Mouse (Mus musculus) limb, embryonic 13.5 days (tissue): ENCODE measurements around the gene Ybx3. TPM values are rescaled to one million over a fixed set of nuclear protein-coding genes. Genes with fewer than 3 reads are reported as not detected.

ENCODE experiments used
- ATAC-seq: fragments of 200-750 bp; cut with Nextera tagmentation; 2 replicates; pipeline ENCODE4 v1.8.0; 2017; ENCODE audit warnings: low read depth, moderate number of reproducible peaks, moderate TSS enrichment; ENCODE audit not compliant: low FRiP score
- H3K27ac ChIP-seq: fragments of 300-500 bp; sonication (generic); 2 replicates; pipeline ENCODE4 v1.5.1; 2015; ENCODE audit warnings: inconsistent platforms, mild to moderate bottlenecking, moderate library complexity
- H3K27me3 ChIP-seq: fragments of 300-500 bp; sonication (generic); 2 replicates; pipeline ENCODE4 v1.6.1; 2015; ENCODE audit warnings: mild to moderate bottlenecking, inconsistent platforms
- H3K36me3 ChIP-seq: fragments of 300-500 bp; sonication (generic); 2 replicates; pipeline ENCODE4 v1.6.1; 2015; ENCODE audit warnings: inconsistent platforms, mild to moderate bottlenecking, moderate library complexity
- H3K4me1 ChIP-seq: fragments of 300-500 bp; sonication (generic); 2 replicates; pipeline ENCODE4 v1.6.1; 2015; ENCODE audit warnings: inconsistent platforms
- H3K4me2 ChIP-seq: fragments of 300-500 bp; sonication (generic); replicated peaks from 2 replicates; pipeline ENCODE4 v1.6.1; 2015; ENCODE audit warnings: inconsistent platforms, mild to moderate bottlenecking, moderate library complexity
- H3K4me3 ChIP-seq: fragments of 300-500 bp; sonication (generic); 2 replicates; pipeline ENCODE4 v1.5.1; 2015; ENCODE audit warnings: moderate library complexity, mild to moderate bottlenecking, inconsistent platforms
- H3K9ac ChIP-seq: fragments of 300-500 bp; sonication (generic); 2 replicates; pipeline ENCODE4 v1.6.1; 2015; ENCODE audit warnings: mild to moderate bottlenecking, inconsistent platforms
- H3K9me3 ChIP-seq: fragments of 300-500 bp; sonication (generic); 2 replicates; pipeline ENCODE4 v1.6.1; 2016; ENCODE audit warnings: inconsistent platforms
- WGBS: fragments of 180-500 bp; shearing (Covaris S2); methylation state at CpG from one replicate; pipeline ENCODE4 v1.1.7; 2015; 5-methylcytosine and 5-hydroxymethylcytosine counted together
- polyA plus RNA-seq: library from polyadenylated mRNA; unstranded; fragments of >200 nt; fragmentation: Nextera tagmentation; extraction: Ambion mirVana; gene quantifications from 2 replicates; pipeline ENCODE4 v1.2.1, GENCODE M21; 2015

Ybx3 gene
- 41.0 and 43.5 TPM in 2 replicates for polyA plus RNA-seq

GRCm38 (mm10) chr6:131388040-131389021, at the start of gene Ybx3:
Ybx3 (minus strand) TSS chr6:131388476.
- Histone ChIP-seq H3K9me3 (no peaks in the 10 kb centered on the region), H3K4me2 (peak within 1 kb of the TSS; percentile 86), H3K27ac (peak within 1 kb of the TSS; percentile 79; the same call in 1 of the 2 replicates), H3K27me3 (no peaks in the 10 kb centered on the region), H3K36me3 (no peaks in the 10 kb centered on the region), H3K4me1 (peaks cover 35% of the 10 kb centered on the region), H3K9ac (peak within 1 kb of the TSS; percentile 91), H3K4me3 (peak within 1 kb of the TSS; percentile 80)
- ATAC-seq, result peak; percentile 91
- under 1% methylated on average over 62 of the region's 107 CpGs for WGBS

GRCm38 (mm10) chr6:131436626-131437025, 48.4 kb upstream of the Ybx3 start:
- Histone ChIP-seq H3K9me3 (no peaks in the 10 kb centered on the region), H3K9ac (no peak overlapping the region), H3K27me3 (peaks cover 29% of the 10 kb centered on the region), H3K4me2 (no peak overlapping the region), H3K4me3 (no peak overlapping the region), H3K36me3 (no peaks in the 10 kb centered on the region), H3K27ac (no peak overlapping the region), H3K4me1 (peaks cover 5% of the 10 kb centered on the region; the same call in 1 of the 2 replicates)
- ATAC-seq, result no peak

- H3K27ac ChIP-seq, result no peak overlapping the region
- no peaks in the 10 kb centered on the region for H3K9me3 ChIP-seq
- H3K9ac ChIP-seq, result no peak overlapping the region
- peaks cover 29% of the 10 kb centered on the region for H3K27me3 ChIP-seq
- H3K4me1 ChIP-seq, result peaks cover 5% of the 10 kb centered on the region; the same call in 1 of the 2 replicates
- H3K36me3 ChIP-seq, result no peaks in the 10 kb centered on the region
- no peak for ATAC-seq
- WGBS, result 41% methylated on average over 1 of the region's 1 CpGs
- peak overlapping the region; percentile 44 for H3K4me3 ChIP-seq
- H3K4me2 ChIP-seq, result peak overlapping the region; percentile 73
Measured at GRCm38 (mm10) chr6:131434088-131434487, 45.8 kb upstream of the Ybx3 start.

- Histone ChIP-seq H3K9me3 (no peaks in the 10 kb centered on the region), H3K4me1 (peaks cover 5% of the 10 kb centered on the region; the same call in 1 of the 2 replicates), H3K27me3 (peaks cover 29% of the 10 kb centered on the region), H3K36me3 (no peaks in the 10 kb centered on the region), H3K4me3 (peak overlapping the region; percentile 44), H3K9ac (peak overlapping the region; percentile 62), H3K27ac (no peak overlapping the region), H3K4me2 (peak overlapping the region; percentile 73)
- ATAC-seq, result no peak
- 8% methylated on average over 39 of the region's 39 CpGs for WGBS
Measured at GRCm38 (mm10) chr6:131433153-131434048, 45.1 kb upstream of the Ybx3 start.

GRCm38 (mm10) chr6:131421572-131421971, 33.3 kb upstream of the Ybx3 start:
- no peaks in the 10 kb centered on the region for H3K9me3 ChIP-seq
- no peak overlapping the region for H3K9ac ChIP-seq
- H3K4me1 ChIP-seq, result peaks cover 7% of the 10 kb centered on the region
- H3K4me3 ChIP-seq, result no peak overlapping the region
- ATAC-seq, result no peak
- H3K4me2 ChIP-seq, result no peak overlapping the region
- no peaks in the 10 kb centered on the region for H3K27me3 ChIP-seq
- WGBS, result 58% methylated on average over 3 of the region's 3 CpGs
- H3K27ac ChIP-seq, result no peak overlapping the region
- H3K36me3 ChIP-seq, result no peaks in the 10 kb centered on the region

- H3K36me3 ChIP-seq, result no peaks in the 10 kb centered on the region
- H3K4me1 ChIP-seq, result peaks cover 7% of the 10 kb centered on the region
- no peak overlapping the region for H3K27ac ChIP-seq
- H3K4me2 ChIP-seq, result no peak overlapping the region
- H3K4me3 ChIP-seq, result no peak overlapping the region
- no peak overlapping the region for H3K9ac ChIP-seq
- WGBS, result 86% methylated on average over 3 of the region's 3 CpGs
- H3K9me3 ChIP-seq, result no peaks in the 10 kb centered on the region
- H3K27me3 ChIP-seq, result no peaks in the 10 kb centered on the region
- ATAC-seq, result no peak
Measured at GRCm38 (mm10) chr6:131419614-131420013, 31.3 kb upstream of the Ybx3 start.

GRCm38 (mm10) chr6:131418770-131419169, 30.5 kb upstream of the Ybx3 start:
- H3K9me3 ChIP-seq, result no peaks in the 10 kb centered on the region
- H3K4me1 ChIP-seq, result peaks cover 7% of the 10 kb centered on the region
- H3K36me3 ChIP-seq, result no peaks in the 10 kb centered on the region
- no peak overlapping the region for H3K4me2 ChIP-seq
- no peaks in the 10 kb centered on the region for H3K27me3 ChIP-seq
- H3K4me3 ChIP-seq, result no peak overlapping the region
- H3K27ac ChIP-seq, result no peak overlapping the region
- peak; percentile 79 for ATAC-seq
- no peak overlapping the region for H3K9ac ChIP-seq

- H3K27me3 ChIP-seq, result no peaks in the 10 kb centered on the region
- H3K4me2 ChIP-seq, result no peak overlapping the region
- no peak for ATAC-seq
- no peak overlapping the region for H3K4me3 ChIP-seq
- H3K27ac ChIP-seq, result no peak overlapping the region
- no peaks in the 10 kb centered on the region for H3K9me3 ChIP-seq
- H3K9ac ChIP-seq, result no peak overlapping the region
- H3K36me3 ChIP-seq, result no peaks in the 10 kb centered on the region
- 72% methylated on average over 6 of the region's 6 CpGs for WGBS
- H3K4me1 ChIP-seq, result no peaks in the 10 kb centered on the region
Measured at GRCm38 (mm10) chr6:131411116-131411843, 23.0 kb upstream of the Ybx3 start.

GRCm38 (mm10) chr6:131406957-131407356, 18.7 kb upstream of the Ybx3 start:
- Histone ChIP-seq H3K9me3 (no peaks in the 10 kb centered on the region), H3K9ac (no peak overlapping the region), H3K4me1 (no peaks in the 10 kb centered on the region), H3K27me3 (no peaks in the 10 kb centered on the region), H3K4me2 (no peak overlapping the region), H3K36me3 (no peaks in the 10 kb centered on the region), H3K27ac (no peak overlapping the region), H3K4me3 (no peak overlapping the region)
- no peak for ATAC-seq

- no peak overlapping the region for H3K9ac ChIP-seq
- H3K9me3 ChIP-seq, result no peaks in the 10 kb centered on the region
- no peak overlapping the region for H3K4me2 ChIP-seq
- H3K4me1 ChIP-seq, result no peaks in the 10 kb centered on the region
- no peak overlapping the region for H3K27ac ChIP-seq
- H3K4me3 ChIP-seq, result no peak overlapping the region
- WGBS, result 10% methylated on average over 2 of the region's 2 CpGs
- no peaks in the 10 kb centered on the region for H3K27me3 ChIP-seq
- H3K36me3 ChIP-seq, result no peaks in the 10 kb centered on the region
- no peak for ATAC-seq
Measured at GRCm38 (mm10) chr6:131405896-131406295, 17.6 kb upstream of the Ybx3 start.

GRCm38 (mm10) chr6:131405174-131405573, 16.9 kb upstream of the Ybx3 start:
- Histone ChIP-seq H3K27ac (no peak overlapping the region), H3K36me3 (no peaks in the 10 kb centered on the region), H3K9ac (no peak overlapping the region), H3K27me3 (no peaks in the 10 kb centered on the region), H3K9me3 (no peaks in the 10 kb centered on the region), H3K4me3 (no peak overlapping the region), H3K4me2 (no peak overlapping the region), H3K4me1 (no peaks in the 10 kb centered on the region)
- 86% methylated on average over 4 of the region's 4 CpGs for WGBS
- ATAC-seq, result no peak
